ENCODE assay signal across 7 mouse cellular contexts in genomic region chr11:117606137-117606536, GRCm38 (mm10). TPM values are rescaled to one million over a fixed set of nuclear protein-coding genes. Genes with fewer than 3 reads are reported as not detected.
A peak's percentile ranks its signal among the peaks of the same experiment; 100 is the strongest.
DNase-seq lines count a peak whose midpoint lies in the region; ATAC-seq and TF ChIP-seq lines count a peak whose summit lies in the region.

No protein-coding gene starts in this region.

- no peak for DNase-seq in kidney, adult 2 months
- DNase-seq in embryonic facial prominence, embryonic 14.5 days (ENCODE audit: low spot score), result no peak
- no peak for DNase-seq in B cell, adult 2 months
- no peak for DNase-seq in thymus, adult 2 months

- ATAC-seq in kidney, embryonic 16.5 days (ENCODE audit: low FRiP score, low TSS enrichment), result no peak
- ATAC-seq in embryonic facial prominence, embryonic 14.5 days (ENCODE audit: low read depth), result no peak
- no peak for ATAC-seq in hindbrain, embryonic 15.5 days (ENCODE audit: low FRiP score, low read depth)
- no peak for ATAC-seq in neural tube, embryonic 12.5 days (ENCODE audit: low FRiP score, low read depth)

- H3K9me3 ChIP-seq in kidney, embryonic 16.5 days (ENCODE audit: low read length), result no peaks in the 10 kb centered on the region
- no peaks in the 10 kb centered on the region for H3K9me3 ChIP-seq in embryonic facial prominence, embryonic 14.5 days (ENCODE audit: control insufficient read depth, low read length)
- no peaks in the 10 kb centered on the region for H3K9me3 ChIP-seq in hindbrain, embryonic 15.5 days
- no peaks in the 10 kb centered on the region for H3K9me3 ChIP-seq in neural tube, embryonic 12.5 days

- no peak overlapping the region for H3K4me3 ChIP-seq in kidney, embryonic 16.5 days (ENCODE audit: low read length)
- no peak overlapping the region for H3K4me3 ChIP-seq in kidney, adult 2 months (ENCODE audit: insufficient read depth, low read depth, low read length)
- no peak overlapping the region for H3K4me3 ChIP-seq in embryonic facial prominence, embryonic 14.5 days (ENCODE audit: low read depth, low read length)
- no peak overlapping the region for H3K4me3 ChIP-seq in hindbrain, embryonic 15.5 days
- H3K4me3 ChIP-seq in neural tube, embryonic 12.5 days, result no peak overlapping the region
- H3K4me3 ChIP-seq in thymus, adult 2 months (ENCODE audit: control insufficient read depth, insufficient read depth, low read length), result no peak overlapping the region

- WGBS in kidney, embryonic 16.5 days, result 30% methylated on average over 9 of the region's 9 CpGs
- 45% methylated on average over 9 of the region's 9 CpGs for WGBS in kidney, adult 2 months
- 45% methylated on average over 9 of the region's 9 CpGs for WGBS in embryonic facial prominence, embryonic 14.5 days
- 41% methylated on average over 9 of the region's 9 CpGs for WGBS in hindbrain, embryonic 15.5 days
- 27% methylated on average over 9 of the region's 9 CpGs for WGBS in neural tube, embryonic 12.5 days
- WGBS in thymus, adult 2 months, result 62% methylated on average over 9 of the region's 9 CpGs

- H3K9ac ChIP-seq in kidney, embryonic 16.5 days (replicated peaks; ENCODE audit: low read length), result no peak overlapping the region
- no peak overlapping the region for H3K9ac ChIP-seq in embryonic facial prominence, embryonic 14.5 days (ENCODE audit: low read depth, low read length)
- H3K9ac ChIP-seq in hindbrain, embryonic 15.5 days, result no peak overlapping the region
- H3K9ac ChIP-seq in neural tube, embryonic 12.5 days, result no peak overlapping the region

- H3K4me2 ChIP-seq in kidney, embryonic 16.5 days (replicated peaks; ENCODE audit: low read depth, low read length), result peak overlapping the region; percentile 38
- peak overlapping the region; percentile 22; the same call in 1 of the 2 replicates for H3K4me2 ChIP-seq in embryonic facial prominence, embryonic 14.5 days (ENCODE audit: low read depth, low read length)
- H3K4me2 ChIP-seq in hindbrain, embryonic 15.5 days, result peak overlapping the region; percentile 24
- peak overlapping the region; percentile 43 for H3K4me2 ChIP-seq in neural tube, embryonic 12.5 days (replicated peaks)

- no peak for TF ChIP-seq CTCF in kidney, adult 2 months (conservative IDR thresholded peaks at IDR 0.05; ENCODE audit: insufficient read depth, insufficient read length, low read depth, low read length)
- TF ChIP-seq CTCF in thymus, adult 2 months (IDR thresholded peaks at IDR 0.05; ENCODE audit: borderline replicate concordance, control insufficient read depth, extremely low read depth, insufficient read depth, low read length, poor library complexity), result no peak

- H3K27ac ChIP-seq in kidney, embryonic 16.5 days (ENCODE audit: low read length), result no peak overlapping the region
- H3K27ac ChIP-seq in kidney, adult 2 months (ENCODE audit: insufficient read depth, low read depth, low read length), result no peak overlapping the region
- H3K27ac ChIP-seq in embryonic facial prominence, embryonic 14.5 days (replicated peaks; ENCODE audit: low read depth, low read length), result no peak overlapping the region
- H3K27ac ChIP-seq in hindbrain, embryonic 15.5 days (replicated peaks), result no peak overlapping the region
- no peak overlapping the region for H3K27ac ChIP-seq in neural tube, embryonic 12.5 days
- H3K27ac ChIP-seq in thymus, adult 2 months (ENCODE audit: control insufficient read depth, insufficient read depth, low read length), result no peak overlapping the region

- TF ChIP-seq POLR2A in kidney, adult 2 months (IDR thresholded peaks at IDR 0.05; ENCODE audit: low read depth, low read length), result no peak
- no peak for TF ChIP-seq POLR2A in thymus, adult 2 months (IDR thresholded peaks at IDR 0.05; ENCODE audit: control insufficient read depth, extremely low read depth, insufficient read depth, low read length, poor library complexity)

- peaks cover 10% of the 10 kb centered on the region; the same call in 1 of the 2 replicates for H3K27me3 ChIP-seq in kidney, embryonic 16.5 days (ENCODE audit: insufficient read depth, low read length)
- no peaks in the 10 kb centered on the region for H3K27me3 ChIP-seq in kidney, adult 2 months (replicated peaks; ENCODE audit: control insufficient read depth, insufficient read depth, low read length)
- no peaks in the 10 kb centered on the region for H3K27me3 ChIP-seq in embryonic facial prominence, embryonic 14.5 days (replicated peaks; ENCODE audit: control insufficient read depth, insufficient read depth, low read length)
- no peaks in the 10 kb centered on the region for H3K27me3 ChIP-seq in hindbrain, embryonic 15.5 days
- H3K27me3 ChIP-seq in neural tube, embryonic 12.5 days (replicated peaks), result 0 out of 2 replicates have a peak, but pooled peaks cover under 1% of the 10 kb centered on the region
- no peaks in the 10 kb centered on the region for H3K27me3 ChIP-seq in thymus, adult 2 months (ENCODE audit: control insufficient read depth, insufficient read depth, low read length)

- H3K36me3 ChIP-seq in kidney, embryonic 16.5 days (ENCODE audit: insufficient read depth, low read length), result no peaks in the 10 kb centered on the region
- no peaks in the 10 kb centered on the region for H3K36me3 ChIP-seq in kidney, adult 2 months (ENCODE audit: control insufficient read depth, insufficient read depth, low read length)
- no peaks in the 10 kb centered on the region for H3K36me3 ChIP-seq in embryonic facial prominence, embryonic 14.5 days (ENCODE audit: control insufficient read depth, insufficient read depth, low read length)
- no peaks in the 10 kb centered on the region for H3K36me3 ChIP-seq in hindbrain, embryonic 15.5 days
- no peaks in the 10 kb centered on the region for H3K36me3 ChIP-seq in neural tube, embryonic 12.5 days
- no peaks in the 10 kb centered on the region for H3K36me3 ChIP-seq in thymus, adult 2 months (ENCODE audit: control insufficient read depth, insufficient read depth, low read length)

- peaks cover 22% of the 10 kb centered on the region for H3K4me1 ChIP-seq in kidney, embryonic 16.5 days (ENCODE audit: insufficient read depth, low read length)
- H3K4me1 ChIP-seq in kidney, adult 2 months (ENCODE audit: control insufficient read depth, insufficient read depth, low read length), result no peaks in the 10 kb centered on the region
- peaks cover 15% of the 10 kb centered on the region for H3K4me1 ChIP-seq in embryonic facial prominence, embryonic 14.5 days (ENCODE audit: control insufficient read depth, insufficient read depth, low read length)
- peaks cover 33% of the 10 kb centered on the region for H3K4me1 ChIP-seq in hindbrain, embryonic 15.5 days (replicated peaks)
- peaks cover 40% of the 10 kb centered on the region for H3K4me1 ChIP-seq in neural tube, embryonic 12.5 days
- H3K4me1 ChIP-seq in thymus, adult 2 months (replicated peaks; ENCODE audit: control insufficient read depth, insufficient read depth, low read length), result peaks cover 15% of the 10 kb centered on the region

RNA-seq across cellular contexts. Expression of gene Tnrc6c, which starts 48.0 kb away (rescaled TPM):
- 9.1 and 10.7 TPM in 2 replicates for polyA plus RNA-seq in kidney, embryonic 16.5 days (2015; fragmentation: Nextera tagmentation; extraction: Ambion mirVana)
- polyA plus RNA-seq in kidney, adult 2 months (2012; rRNA removed), result 14.9 and 16.8 TPM in 2 replicates
- 15.2 and 16.3 TPM in 2 replicates for polyA plus RNA-seq in embryonic facial prominence, embryonic 14.5 days (2014; fragmentation: Nextera tagmentation; extraction: Ambion mirVana)
- 24.2 and 24.7 TPM in 2 replicates for polyA plus RNA-seq in hindbrain, embryonic 15.5 days (2015; fragmentation: Nextera tagmentation; extraction: Ambion mirVana)
- 25.0 and 26.6 TPM in 2 replicates for polyA plus RNA-seq in neural tube, embryonic 12.5 days (2016; fragmentation: Nextera tagmentation; extraction: Ambion mirVana)
- 75.0 and 89.7 TPM in 2 replicates for polyA plus RNA-seq in thymus, adult 2 months (2012; rRNA removed)
